Mouse (Mus musculus): ENCODE results near the gene Zp1.

Gene Zp1

GRCm38 (mm10) chr19:10920532-10920931 lies at the start of gene Zp1:
TSS of gene Zp1 (minus strand) at chr19:10920632.
- DNase-seq (ENCODE audit: low read depth): no peak

- no peak for DNase-seq (ENCODE audit: low read depth)
Measured at GRCm38 (mm10) chr19:10968578-10968977, 48.1 kb upstream of the Zp1 start.

DNA sequence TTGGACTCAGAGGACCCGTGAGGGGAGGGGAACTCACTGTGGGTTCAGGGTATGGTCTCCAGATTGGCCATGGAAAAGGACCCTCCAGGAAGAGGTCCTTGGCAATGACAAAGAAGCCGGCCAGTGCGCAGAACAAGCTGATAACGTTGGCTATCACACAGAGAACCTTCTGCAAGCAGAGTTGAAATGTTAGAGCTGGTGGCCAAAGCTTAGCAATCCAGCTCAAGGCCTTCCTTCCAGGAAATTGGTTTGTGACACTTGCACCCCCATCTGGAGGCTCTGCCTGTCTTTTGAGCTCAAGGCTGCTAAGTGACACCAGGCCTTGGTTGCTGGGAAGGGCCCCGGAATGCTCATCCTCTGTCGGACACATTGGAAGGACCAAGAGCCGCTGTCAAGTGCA lies 45.3 kb upstream of the Zp1 start:
- DNase-seq (ENCODE audit: low read depth): no peak

GRCm38 (mm10) chr19:10959978-10960346 lies 39.5 kb upstream of the Zp1 start:
- DNase-seq (ENCODE audit: low read depth): no peak

GRCm38 (mm10) chr19:10959085-10959977 lies 38.9 kb upstream of the Zp1 start:
- DNase-seq (ENCODE audit: low read depth): peak; percentile 69

DNA sequence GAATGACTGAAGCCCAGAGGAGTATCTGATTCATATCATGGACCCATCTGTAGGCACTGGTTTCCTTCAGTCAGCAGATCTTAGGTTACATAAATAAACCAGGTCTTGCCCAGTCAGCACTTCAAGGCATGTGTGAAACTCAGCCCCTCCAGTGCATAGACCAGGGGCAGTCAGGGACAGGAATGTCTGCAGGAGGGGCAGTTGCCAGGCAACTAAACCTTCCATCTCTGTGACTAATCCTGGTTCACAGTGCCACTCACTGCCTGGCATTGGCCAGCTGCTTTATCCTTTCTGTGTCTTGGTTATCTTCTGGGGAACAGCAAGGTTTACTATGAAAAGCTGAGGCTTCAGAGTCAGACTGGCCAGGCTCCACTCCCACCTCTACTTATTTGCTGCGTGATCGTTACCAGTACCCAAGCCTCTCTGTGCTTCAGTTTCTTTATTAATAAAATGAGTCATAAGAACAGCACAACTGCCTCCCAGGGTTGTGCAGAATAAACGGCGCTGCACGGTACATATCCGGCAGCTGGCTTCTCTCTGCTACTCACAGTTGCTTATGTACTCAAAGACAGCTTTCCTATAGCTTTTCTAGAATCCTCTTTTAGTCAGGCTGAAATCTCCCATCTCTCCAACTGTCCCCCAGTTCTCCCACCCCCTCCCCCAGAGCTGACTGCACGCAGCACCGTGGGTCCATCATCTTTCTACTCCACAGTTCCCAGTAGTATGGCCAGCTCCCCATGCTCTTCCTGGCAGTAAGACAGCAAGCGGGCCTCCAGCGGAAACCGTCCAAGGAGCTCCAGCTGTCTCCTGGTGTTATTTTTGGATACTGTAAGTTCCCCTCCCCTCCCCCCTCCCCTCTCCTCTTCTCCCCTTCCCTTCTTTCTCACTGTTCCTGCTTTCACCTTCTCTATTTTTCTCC lies 31.8 kb upstream of the Zp1 start:
- no peak for DNase-seq (ENCODE audit: low read depth)

DNA sequence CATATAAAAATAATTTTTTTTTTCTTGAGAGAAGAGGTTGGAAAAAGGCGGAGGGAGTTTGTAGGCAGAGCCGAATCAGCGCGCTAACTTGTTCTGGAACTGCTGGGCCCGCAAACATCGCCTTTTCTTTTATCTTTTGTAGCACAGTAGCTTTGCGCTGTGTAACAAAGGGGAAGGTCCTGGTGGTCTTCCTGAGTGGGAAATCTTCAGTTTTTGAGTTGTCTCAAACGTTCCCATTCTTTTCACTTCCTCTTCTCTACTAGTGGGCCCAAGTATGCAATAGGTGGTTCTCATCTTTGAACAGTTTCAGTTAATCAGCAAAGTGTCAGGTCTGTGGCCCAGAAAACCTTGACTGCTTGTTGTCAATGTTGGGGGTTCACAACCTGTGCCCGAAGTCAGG lies 29.1 kb upstream of the Zp1 start:
- DNase-seq (ENCODE audit: low read depth): no peak

DNA sequence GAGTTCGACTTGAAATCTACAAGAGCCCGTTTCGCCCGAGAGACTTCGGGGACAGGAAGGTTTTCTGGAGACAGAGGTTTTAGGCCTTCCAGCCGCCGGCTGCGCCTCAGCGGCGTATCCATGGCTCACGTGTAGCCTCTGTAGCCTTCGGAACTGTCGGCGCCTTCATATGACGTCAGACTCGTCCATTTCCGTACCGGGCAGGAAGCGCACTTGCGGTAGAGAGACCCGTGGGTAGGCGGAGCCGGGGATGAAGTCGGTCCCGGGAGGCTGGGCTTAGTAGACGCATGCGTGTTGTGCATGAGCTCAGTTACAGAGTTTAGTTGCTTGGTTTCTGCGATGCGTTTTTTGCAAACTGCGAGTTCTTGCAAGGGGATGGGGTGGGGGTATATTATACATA lies 28.7 kb upstream of the Zp1 start, which contains the start of gene Ccdc86:
Gene Ccdc86 (minus strand): TSS at position 155 of the 400 bp plus-strand sequence.
- peak; percentile 97 for DNase-seq (ENCODE audit: low read depth)

GRCm38 (mm10) chr19:10948416-10948815 lies 28.0 kb upstream of the Zp1 start:
- no peak for DNase-seq (ENCODE audit: low read depth)

- DNase-seq (ENCODE audit: low read depth): no peak
Measured at GRCm38 (mm10) chr19:10947219-10947618, 26.8 kb upstream of the Zp1 start.

GRCm38 (mm10) chr19:10946506-10946905 lies 26.1 kb upstream of the Zp1 start:
- DNase-seq (ENCODE audit: low read depth): no peak

- no peak for DNase-seq (ENCODE audit: low read depth)
Measured at GRCm38 (mm10) chr19:10943955-10944354, 23.5 kb upstream of the Zp1 start.

DNA sequence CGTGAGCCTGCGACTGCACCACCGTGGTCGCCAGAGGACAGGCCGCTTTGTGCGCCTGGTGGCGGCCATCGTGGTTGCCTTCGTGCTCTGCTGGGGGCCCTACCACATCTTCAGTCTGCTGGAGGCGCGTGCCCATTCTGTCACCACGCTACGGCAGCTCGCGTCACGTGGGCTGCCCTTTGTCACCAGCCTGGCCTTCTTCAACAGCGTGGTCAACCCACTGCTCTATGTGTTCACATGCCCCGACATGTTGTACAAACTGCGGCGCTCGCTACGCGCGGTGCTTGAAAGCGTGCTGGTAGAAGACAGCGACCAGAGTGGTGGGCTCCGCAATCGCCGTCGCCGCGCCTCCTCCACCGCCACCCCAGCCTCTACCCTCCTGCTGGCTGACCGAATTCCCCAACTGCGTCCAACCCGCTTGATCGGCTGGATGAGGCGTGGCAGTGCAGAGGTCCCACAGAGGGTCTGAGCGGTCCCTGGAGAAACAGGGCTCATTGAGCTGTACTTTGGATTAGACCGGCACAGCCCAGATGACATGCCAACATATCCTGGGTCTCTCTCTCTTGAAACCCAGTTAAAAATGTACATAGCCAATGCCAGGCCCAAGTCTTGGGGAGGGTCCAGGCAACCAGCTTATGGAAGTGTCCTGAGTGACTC lies 20.5 kb upstream of the Zp1 start:
- no peak for DNase-seq (ENCODE audit: low read depth)

DNA sequence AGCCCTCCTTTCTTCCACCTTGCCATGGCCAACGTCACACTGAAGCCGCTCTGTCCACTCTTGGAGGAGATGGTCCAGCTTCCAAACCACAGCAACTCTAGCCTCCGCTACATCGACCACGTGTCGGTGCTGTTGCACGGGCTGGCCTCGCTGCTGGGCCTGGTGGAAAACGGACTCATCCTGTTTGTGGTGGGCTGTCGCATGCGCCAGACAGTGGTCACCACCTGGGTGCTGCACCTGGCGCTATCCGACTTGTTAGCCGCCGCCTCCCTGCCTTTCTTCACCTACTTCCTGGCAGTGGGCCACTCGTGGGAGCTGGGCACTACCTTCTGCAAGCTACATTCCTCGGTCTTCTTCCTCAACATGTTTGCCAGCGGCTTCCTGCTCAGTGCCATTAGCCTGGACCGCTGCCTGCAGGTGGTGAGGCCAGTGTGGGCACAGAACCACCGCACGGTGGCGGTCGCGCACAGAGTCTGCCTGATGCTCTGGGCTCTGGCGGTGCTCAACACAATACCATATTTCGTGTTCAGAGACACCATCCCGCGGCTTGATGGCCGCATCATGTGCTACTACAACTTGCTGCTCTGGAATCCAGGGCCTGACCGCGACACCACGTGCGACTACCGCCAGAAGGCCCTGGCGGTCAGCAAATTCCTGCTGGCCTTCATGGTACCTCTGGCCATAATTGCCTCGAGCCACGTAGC lies 19.8 kb upstream of the Zp1 start:
- peak; percentile 58 for DNase-seq (ENCODE audit: low read depth)

GRCm38 (mm10) chr19:10938771-10939170 lies 18.3 kb upstream of the Zp1 start:
- no peak for DNase-seq (ENCODE audit: low read depth)

GRCm38 (mm10) chr19:10937110-10937563 lies 16.7 kb upstream of the Zp1 start, which contains the start of gene Ptgdr2:
TSS of gene Ptgdr2 (plus strand) at chr19:10937160.
- DNase-seq (ENCODE audit: low read depth): no peak

- DNase-seq (ENCODE audit: low read depth): no peak
Measured at GRCm38 (mm10) chr19:10936077-10936476, 15.6 kb upstream of the Zp1 start.

GRCm38 (mm10) chr19:10935029-10935428 lies 14.6 kb upstream of the Zp1 start:
- DNase-seq (ENCODE audit: low read depth): no peak

DNA sequence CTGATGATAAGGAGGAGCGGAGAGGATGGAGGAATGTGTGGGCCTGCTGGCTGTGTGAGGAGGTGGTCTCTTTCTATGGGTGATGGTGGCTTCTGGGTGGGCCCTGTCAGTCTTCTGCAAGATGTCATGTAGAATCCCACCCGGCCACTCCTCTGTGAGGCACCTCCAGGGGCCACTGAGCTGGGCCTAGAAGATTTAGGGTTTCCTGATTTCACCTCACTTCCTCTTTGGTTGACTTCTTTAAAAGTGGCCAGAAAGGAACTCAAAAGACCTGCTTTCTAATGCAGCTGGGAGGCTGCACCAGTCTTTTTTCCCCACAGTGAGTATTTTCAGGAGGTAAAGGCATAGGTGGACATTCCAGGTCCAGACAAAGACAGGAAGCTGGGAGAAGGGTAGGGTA lies 10.2 kb upstream of the Zp1 start:
- no peak for DNase-seq (ENCODE audit: low read depth)

DNA sequence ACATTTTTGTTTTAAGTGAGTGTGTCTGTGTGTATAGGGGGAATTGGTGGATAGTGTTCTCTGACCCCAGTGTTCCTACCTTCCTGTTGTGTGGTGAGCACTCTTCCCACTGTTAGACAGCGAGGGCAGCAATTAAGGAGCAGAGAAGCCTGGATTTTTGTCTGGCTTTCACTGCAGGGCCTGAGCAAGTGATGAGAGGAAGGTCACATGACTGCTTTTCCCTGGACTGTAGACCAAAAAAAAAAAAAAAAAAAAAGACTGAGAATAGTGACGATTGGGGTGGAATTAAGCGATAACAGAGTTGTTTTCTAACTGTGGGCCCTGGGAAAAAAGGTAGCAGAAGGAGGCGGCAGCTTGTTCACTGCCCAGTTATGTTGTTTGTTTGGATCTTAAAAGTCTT lies 6.2 kb upstream of the Zp1 start:
- DNase-seq (ENCODE audit: low read depth): no peak

- DNase-seq (ENCODE audit: low read depth): no peak
Measured at GRCm38 (mm10) chr19:10926123-10926621, 5.7 kb upstream of the Zp1 start.

Measured in c-Kit-positive CD71-negative TER-119-negative erythroid progenitor cells, embryonic 14.5 days (primary cell).